Mouse (Mus musculus): ENCODE results near the gene Btnl9.
"Not testable (repeated sequence)": the region's sequence is repeated elsewhere in the genome, so short reads cannot be mapped to it uniquely, and the experiment has no call there.

Gene Btnl9

DNA sequence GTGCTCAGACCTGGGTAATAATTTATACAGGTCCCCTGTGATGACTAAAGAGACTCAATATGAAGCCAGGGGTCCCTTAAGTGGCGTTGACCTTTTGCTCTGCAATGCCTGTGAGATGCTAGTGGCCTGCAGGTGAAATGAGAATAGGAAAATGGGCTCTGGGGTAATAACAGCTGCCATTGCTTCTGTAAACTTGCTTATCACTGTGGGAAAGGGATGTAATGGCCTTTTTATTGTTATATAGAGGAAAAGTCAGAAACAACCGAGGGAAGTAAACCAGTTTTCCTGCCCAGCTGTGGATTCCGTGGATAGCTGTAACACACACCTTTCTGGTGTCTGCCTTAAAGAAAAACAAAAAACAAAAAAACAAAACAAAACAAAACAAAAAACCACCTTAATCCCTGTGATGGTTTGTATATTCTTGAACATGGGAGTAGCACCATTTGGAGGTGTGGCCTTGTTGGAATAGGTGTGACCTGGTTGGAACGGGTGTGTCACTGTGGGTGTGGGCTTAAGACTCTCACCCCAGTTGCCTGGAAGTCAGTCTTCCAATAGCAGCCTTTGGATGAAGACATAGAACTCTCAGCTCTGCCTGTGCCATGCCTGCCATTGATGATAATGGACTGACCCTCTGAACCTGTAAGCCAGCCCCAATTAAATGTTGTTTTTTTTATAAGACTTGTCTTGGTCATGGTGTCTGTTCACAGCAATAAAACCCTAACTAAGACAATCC lies 10.7 kb downstream of the Btnl9 start:
- DNase-seq (ENCODE audit: low read depth, low spot score): not testable (repeated sequence)

DNA sequence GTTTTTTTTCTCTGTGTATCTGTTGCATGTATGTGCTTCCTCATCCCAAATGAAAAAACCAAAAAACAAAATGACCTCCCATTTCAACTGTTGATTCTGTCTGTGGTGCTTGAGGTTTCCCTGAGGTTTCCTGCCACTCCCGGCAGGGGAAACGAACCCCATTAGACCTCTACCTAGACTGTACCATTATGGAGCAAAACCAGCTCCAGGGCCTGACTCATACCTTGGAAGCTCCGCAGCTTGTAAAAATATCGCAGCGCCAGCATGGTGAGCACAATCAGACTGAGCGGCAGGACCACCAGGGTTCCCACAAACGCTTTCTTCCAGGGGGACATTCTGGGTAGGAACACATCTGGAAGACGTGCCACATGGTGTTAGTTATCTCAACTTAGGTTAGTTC lies 11.6 kb downstream of the Btnl9 start:
- DNase-seq (ENCODE audit: low read depth, low spot score): peak; percentile 26

DNA sequence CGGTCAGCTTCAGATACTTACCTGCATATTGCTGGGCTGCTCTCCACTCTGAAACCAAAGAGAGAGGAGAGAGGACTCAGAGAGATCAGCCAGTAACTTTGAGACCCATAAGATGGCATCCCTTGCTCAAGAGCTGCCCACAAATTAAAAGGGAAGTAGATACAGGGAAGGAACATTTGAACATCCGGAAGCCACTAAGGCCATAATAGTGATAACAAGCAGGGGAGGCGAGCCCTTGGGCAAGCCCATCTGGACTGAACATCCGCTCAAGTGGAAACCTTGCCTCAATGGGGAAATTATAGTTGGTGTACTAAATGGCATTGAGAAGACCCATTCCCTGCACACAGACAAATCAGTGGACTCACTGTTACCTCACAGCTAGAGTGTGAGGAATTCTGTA lies 16.4 kb downstream of the Btnl9 start:
- no peak for DNase-seq (ENCODE audit: low read depth, low spot score)

DNA sequence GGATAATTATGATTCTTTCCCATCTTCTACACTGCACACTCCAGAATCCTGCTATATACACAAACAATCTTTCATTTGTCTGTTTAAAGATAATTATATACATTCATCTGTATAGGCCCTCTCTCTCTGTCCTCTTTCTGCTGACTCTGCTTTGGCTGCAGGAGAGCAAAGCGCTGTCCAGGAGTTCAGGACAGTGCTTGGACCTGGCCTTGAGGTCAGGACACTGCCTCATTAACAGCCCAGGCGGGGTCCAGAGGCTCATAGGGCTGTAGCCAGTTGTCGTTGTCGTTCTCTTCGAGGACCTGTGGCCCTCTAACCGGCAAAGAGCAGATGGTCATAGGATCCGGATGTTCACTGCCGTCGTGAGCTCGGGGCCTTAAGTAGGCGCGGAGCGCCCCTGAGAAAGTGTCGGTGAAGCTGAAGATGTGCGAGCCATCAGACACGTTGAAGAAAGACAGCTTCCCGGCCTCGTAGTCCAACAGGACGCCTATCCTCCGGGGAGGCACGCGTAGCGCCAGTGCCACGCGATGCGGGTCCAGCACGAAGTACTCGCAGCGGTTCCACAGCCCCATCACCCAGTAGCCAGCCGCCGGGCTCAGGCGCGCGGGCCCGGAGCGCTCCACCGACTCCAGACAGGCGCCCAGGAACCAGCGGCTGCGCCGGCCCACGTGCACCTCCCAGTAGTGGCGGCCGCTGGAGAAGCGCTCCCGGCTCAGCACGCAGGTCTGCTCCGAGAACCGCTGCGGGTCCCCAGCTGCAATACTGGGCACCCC lies 17.9 kb downstream of the Btnl9 start:
- no peak for DNase-seq (ENCODE audit: low read depth, low spot score)

DNA sequence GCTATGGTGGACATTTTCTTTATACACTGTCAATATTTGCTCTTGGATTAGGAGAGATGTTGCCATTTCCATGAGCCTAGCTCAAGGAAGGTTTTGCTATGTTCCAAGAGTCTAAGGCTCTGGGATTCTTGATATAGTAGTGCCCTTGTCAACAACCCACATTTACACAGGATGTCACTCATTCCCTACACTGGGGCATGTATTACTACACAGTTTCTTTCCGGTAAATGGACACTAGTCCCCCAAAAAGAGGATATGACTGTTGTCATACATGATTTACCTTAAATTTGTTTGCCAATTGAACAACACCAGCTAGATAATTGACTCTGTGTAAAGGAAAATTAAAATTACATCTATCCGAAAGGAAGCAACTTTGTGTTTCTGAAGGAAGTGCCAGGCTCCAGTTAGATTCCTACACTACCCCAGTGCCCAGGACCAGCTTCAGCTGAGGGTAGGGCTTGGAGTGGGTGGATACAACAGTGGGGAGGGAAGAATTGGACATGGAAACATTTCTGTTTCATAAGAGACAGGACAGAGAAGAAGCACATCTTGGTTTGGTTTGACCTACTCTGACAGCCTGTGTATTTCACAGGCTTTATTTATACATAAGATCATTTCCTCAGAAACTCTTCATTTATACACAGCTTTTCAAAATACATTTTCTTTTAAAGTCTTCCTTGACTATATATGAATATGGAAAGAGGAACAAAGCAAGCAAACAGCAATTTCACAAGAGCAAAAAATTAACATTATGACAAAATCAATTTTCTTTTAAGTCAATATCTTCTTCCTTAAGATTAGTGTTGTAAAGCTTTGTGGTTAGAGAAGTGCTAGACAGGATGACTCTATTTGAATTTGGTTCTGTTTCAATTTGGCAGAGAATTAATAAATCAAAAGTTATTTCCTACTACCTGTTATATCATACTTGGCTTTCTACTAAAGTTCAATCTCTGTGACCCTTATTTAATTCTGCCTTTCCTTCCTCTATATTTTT lies 29.8 kb downstream of the Btnl9 start:
- DNase-seq (ENCODE audit: low read depth, low spot score): no peak

DNA sequence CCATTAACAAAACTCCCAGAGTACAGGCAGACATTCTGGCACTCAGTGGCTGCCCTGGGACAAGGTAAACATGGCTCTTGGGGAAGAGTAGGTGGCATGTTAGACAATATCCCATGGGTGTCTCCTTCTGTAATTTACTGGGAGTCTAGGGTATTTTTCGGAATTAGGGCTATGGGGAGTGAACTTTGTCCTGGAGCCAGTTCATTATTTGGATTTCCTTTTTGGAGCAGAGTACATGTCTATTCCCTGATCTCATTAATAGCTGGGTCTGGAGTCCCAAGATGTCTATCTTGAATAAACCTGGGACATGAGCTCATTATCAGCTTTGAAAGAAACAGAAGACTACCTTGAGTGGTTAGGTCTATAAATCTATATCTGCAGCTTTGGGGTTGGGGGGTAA lies 32.9 kb downstream of the Btnl9 start, which contains the start of gene Olfr1394:
TSS of gene Olfr1394 (plus strand) at position 301 of the 400 bp plus-strand sequence.
- DNase-seq (ENCODE audit: low read depth, low spot score): no peak

DNA sequence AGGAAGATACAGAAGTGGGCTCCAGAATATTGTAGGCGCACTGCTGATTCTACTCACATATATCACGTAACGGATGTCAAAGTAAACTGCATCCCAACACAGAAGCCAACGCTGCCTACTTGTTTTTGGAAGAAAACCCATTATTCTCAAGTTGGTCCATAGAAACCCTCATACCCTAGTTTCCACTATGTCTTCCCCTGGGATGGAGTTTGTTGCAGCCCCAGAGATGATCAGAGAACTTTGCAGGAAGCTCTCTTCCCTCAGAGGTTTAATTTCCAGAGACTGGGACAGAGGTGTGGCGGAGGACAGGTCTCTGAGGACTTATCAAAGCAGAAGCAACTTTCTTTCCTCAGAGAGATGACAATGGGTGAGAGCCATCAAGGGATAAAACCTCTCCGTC lies 45.0 kb downstream of the Btnl9 start, which contains the start of gene Olfr1395:
TSS of gene Olfr1395 (plus strand) at position 301 of the 400 bp plus-strand sequence.
- no peak for DNase-seq (ENCODE audit: low read depth, low spot score)

DNA sequence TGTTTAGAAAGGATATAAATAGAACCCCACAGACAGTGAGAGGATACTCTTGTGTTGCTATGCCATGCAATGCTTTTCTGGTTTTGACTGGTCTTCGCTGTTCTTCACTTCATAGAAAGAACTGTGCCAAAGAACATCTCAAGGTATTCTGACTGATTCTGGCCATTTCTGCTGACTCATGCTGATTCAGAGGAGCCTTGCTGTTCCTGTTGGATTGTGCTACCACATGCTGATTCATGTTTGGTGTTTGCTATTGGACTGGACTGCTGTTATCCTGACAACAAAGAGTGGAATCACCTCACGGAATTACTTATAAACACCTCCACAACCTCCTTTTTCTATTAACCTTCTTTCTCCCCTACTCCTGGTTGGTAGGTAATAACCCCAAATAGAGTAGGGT lies 62.8 kb downstream of the Btnl9 start:
- DNase-seq (ENCODE audit: low read depth, low spot score): no peak

DNA sequence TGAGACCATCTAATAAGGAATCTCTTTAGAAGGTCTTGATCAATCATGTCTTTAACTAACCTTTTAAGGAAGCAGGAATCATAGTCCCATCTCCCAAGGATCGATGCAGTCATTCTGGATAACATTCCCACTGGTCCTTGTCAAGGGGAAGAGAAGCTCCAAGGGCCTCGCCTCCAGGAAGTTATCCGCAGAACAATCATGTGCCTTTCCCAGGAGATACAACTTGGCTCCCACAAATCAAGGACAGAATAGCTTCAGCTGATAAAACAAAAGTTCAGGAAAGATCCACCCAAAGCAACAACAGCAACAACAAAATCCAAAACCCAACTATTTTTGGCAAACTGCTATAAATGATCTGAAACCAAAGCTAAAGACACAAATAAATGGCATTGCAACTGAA lies 67.3 kb downstream of the Btnl9 start:
- DNase-seq (ENCODE audit: low read depth, low spot score): no peak
